Mouse (Mus musculus): ENCODE measurements around the gene Lrguk. TPM values are rescaled to one million over a fixed set of nuclear protein-coding genes. Genes with fewer than 3 reads are reported as not detected.
A peak's percentile ranks its signal among the peaks of the same experiment; 100 is the strongest.

The Lrguk gene
- polyA plus RNA-seq, 1 experiment from 2014 or later: 1.2 TPM

DNA sequence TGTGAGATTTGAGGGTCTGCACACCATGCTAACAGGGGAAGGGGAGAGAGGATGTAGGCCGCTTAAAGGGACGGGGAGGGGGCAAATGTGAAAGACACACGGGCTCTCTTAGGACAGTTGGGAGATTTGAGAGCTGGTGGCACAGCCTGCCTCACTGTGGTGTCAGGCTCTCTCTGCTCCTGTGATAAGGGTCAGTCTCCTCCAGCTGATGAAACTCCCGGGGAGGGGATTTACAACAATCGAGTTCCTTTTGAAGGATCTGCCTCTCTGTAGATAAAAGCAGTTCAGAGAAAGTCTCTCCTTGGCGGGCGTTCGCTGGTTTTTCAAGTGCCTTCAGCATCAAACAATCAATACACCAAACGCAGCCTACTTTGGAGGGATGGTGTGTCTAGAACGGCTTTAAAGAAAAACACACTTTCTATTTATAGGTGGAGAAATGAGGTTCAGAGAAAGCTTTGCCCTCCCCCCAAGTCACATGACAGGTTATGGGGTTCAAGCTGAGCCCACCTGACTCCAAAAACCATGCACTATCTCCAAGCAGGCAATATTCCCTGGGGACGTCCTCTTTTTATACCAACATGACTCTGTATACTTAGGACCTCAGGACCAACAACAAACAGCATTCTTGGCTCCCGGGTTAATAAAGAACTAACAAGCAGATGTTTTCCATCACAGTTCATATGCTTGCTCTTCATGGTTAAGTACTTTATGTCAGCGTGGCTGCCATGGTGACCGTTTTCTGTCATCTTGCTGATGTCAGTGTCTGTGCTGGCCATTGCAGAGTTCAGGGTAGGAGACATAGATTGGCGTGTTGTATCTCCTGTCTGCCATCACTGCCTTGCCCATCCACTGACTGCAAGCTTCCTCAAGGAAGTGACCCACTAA is 5.6 kb downstream of the Lrguk start:
- Histone ChIP-seq H3K4me3 (no peak overlapping the region), H3K27ac (replicated peaks) (no peak overlapping the region), H3K9ac (no peak overlapping the region), H3K4me2 (no peak overlapping the region), H3K36me3 (no peaks in the 10 kb centered on the region), H3K4me1 (replicated peaks) (peaks cover 20% of the 10 kb centered on the region), H3K27me3 (no peaks in the 10 kb centered on the region), H3K9me3 (no peaks in the 10 kb centered on the region)
- ATAC-seq (ENCODE audit: low read depth): no peak
- 57% methylated on average over 15 of the region's 15 CpGs for WGBS

DNA sequence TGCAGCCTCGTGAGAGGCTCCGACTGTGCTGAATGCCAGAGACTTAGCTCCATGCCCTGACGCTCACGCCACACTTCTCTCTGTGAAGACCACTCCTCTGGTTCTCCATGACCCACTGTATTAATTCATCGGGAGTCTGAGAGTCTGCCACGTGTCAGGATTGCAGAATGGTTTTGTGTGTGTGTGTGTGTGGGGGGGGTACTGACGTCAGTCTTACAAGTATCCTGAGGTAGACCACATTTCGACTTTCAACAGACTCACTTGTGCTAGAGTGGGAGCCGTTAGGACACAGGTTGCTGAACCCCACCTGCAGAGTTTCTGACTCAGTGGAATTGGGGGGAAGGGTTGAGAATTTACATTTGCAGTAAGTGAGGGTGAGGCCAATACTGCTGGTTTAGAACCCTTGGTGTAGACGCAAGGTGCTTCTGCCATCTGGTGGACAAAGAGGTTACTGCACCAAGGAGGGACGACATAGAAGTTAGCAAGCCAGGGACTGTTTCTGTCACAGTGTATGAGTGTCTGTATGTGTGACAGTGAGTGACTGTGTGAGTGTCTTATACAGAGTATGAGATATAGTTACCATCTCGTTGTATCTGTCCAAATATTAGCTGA is 11.5 kb downstream of the Lrguk start:
- H3K27ac ChIP-seq (replicated peaks): no peak overlapping the region
- H3K9ac ChIP-seq: no peak overlapping the region
- no peak overlapping the region for H3K4me3 ChIP-seq
- peak; percentile 83 for ATAC-seq (ENCODE audit: low read depth)
- H3K4me1 ChIP-seq (replicated peaks): peaks cover 8% of the 10 kb centered on the region; the same call in 1 of the 2 replicates
- no peaks in the 10 kb centered on the region for H3K9me3 ChIP-seq
- H3K36me3 ChIP-seq: no peaks in the 10 kb centered on the region
- 43% methylated on average over 12 of the region's 12 CpGs for WGBS
- H3K4me2 ChIP-seq: peak overlapping the region; percentile 1; the same call in 1 of the 2 replicates
- H3K27me3 ChIP-seq: no peaks in the 10 kb centered on the region

DNA sequence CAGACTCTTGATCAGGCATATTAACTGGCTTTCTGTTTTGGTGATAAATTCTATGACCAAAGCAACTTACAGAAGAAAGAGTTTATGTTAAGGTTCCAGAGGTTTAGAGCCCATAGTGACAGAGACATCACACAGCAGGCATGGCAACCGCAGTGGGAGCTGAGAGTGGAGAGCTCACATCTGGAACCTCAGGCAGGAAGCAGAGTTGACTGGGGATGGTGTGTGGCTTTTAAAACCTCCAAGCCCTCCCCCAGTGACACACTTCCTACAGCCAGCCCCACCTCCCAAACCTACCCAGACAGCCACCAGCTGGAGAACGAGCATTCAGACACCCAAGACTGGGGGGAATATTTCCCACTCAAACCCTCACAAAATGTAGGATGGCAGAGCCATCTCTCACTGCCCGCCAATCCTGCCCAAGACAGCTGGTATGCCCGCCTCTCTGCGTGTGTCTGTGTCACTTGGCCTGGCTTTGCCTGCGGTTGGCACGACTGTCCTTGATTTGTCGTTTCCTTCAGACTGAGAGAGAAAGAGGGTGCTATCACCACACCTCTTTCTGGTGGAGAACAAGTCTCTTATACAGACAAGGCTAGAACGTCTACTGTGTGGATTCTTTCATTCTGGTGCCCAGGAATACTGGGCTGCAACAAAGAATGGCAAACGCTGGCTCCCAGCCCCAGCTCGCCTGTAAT is 12.5 kb downstream of the Lrguk start:
- 85% methylated on average over 11 of the region's 11 CpGs for WGBS

DNA sequence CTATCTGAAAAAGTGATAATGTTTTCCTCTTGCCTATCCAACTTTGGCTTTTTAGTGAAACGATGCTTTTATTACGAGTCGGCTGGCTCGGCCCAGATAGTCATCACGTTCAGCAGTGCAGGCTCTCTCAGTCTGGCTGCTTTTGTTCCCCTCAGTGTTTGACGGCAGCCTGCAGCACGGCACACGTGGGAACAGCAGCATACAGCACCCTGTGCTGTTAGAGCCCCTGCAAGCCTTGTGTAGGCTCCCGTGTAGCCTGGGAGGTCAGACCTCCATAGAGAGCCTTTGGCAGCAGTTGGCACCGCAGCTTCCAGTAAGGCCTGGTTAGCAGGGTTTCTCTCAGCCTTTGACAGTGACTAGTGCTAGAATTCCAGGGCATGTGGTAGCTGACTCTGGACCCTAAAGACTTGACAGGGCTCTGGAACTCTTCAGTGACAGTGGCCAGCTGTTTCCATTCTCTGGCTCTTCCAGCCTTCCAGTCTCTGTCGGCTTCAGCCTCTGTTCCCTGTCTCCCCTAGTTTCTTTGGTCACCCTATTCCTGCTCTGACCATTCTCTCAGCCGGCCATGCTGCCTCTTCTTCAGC is 15.1 kb downstream of the Lrguk start:
- Histone ChIP-seq H3K9ac (no peak overlapping the region), H3K27me3 (no peaks in the 10 kb centered on the region), H3K4me2 (no peak overlapping the region), H3K27ac (replicated peaks) (no peak overlapping the region), H3K4me3 (no peak overlapping the region), H3K36me3 (no peaks in the 10 kb centered on the region), H3K9me3 (no peaks in the 10 kb centered on the region), H3K4me1 (replicated peaks) (peaks cover 11% of the 10 kb centered on the region; the same call in 1 of the 2 replicates)
- ATAC-seq (ENCODE audit: low read depth): no peak
- WGBS: 68% methylated on average over 12 of the region's 12 CpGs

More for the DNA sequence above, 12.5 kb downstream of the Lrguk start:
- ATAC-seq (ENCODE audit: low read depth): no peak
- H3K4me3 ChIP-seq: no peak overlapping the region
- no peaks in the 10 kb centered on the region for H3K9me3 ChIP-seq
- no peaks in the 10 kb centered on the region for H3K36me3 ChIP-seq
- no peak overlapping the region for H3K9ac ChIP-seq
- peaks cover 8% of the 10 kb centered on the region; the same call in 1 of the 2 replicates for H3K4me1 ChIP-seq (replicated peaks)
- no peak overlapping the region for H3K4me2 ChIP-seq
- H3K27ac ChIP-seq (replicated peaks): no peak overlapping the region
- no peaks in the 10 kb centered on the region for H3K27me3 ChIP-seq

DNA sequence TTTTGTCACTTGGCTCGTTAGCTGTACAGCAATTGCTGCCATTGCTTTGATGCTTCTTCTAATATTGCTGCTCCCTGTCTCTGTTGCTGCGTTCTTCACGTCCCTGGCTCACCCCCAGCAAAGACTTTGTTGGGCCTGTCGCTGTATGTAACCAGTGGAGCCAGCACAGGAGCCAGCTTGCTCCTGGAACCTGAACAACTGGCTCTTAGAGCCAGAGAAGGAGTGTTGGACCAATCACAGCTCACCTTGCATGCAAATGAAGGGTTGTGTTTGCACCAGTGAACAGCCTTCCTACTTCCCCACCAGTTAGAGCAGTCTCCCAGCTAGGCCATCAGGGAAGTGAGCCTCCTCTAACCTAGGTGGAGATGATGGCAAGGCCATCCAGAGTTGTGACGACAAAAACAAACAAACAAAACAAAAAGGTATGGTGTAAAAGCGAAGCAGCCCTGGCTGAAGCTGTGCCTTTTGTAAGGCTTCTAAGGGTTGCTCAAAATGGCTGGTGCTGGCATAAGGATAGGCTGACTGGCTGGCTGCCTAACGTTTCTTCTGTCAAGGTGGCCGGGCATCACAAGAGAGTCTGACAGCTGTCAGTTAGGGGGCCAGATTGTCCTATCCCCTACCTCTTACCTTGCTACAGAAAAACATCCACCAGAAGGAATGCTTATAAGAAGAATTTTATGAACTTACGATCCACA is 15.7 kb downstream of the Lrguk start:
- WGBS: 87% methylated on average over 9 of the region's 9 CpGs
- H3K9ac ChIP-seq: no peak overlapping the region
- no peak for ATAC-seq (ENCODE audit: low read depth)
- H3K4me3 ChIP-seq: no peak overlapping the region
- H3K4me1 ChIP-seq (replicated peaks): peaks cover 16% of the 10 kb centered on the region; the same call in 1 of the 2 replicates
- H3K4me2 ChIP-seq: no peak overlapping the region
- H3K36me3 ChIP-seq: no peaks in the 10 kb centered on the region
- H3K9me3 ChIP-seq: no peaks in the 10 kb centered on the region
- H3K27ac ChIP-seq (replicated peaks): no peak overlapping the region
- no peaks in the 10 kb centered on the region for H3K27me3 ChIP-seq

DNA sequence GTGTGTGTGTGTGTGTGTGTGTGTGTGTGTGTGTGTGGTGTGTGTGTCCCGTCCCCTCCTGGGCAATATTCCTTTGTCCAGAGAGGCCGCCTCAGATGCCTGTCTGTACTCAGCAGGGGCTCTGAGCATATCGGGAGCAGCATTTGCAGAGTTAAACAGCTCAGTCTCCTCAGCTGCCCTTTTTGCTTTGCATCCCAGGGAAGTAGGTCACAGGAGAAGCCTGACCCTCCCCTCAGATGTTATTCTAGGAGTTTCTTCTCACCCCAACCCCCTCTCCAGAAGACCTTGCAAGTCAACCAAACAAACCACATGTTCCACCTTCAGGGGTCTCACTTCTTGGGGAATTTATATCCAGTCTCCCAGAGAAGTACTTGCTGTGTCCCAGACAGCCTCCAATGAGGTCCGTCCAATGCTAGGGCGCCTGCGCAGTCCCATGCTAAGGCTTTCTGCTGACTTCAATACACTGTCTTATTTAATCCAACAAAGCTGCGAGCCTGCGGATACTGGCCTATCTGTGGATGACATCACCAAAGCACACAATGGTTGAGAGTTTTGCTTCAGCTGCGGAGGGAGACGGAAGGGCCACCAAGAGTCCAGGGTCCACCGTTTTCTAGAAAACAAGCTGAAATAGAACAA is 17.4 kb downstream of the Lrguk start:
- H3K4me2 ChIP-seq: no peak overlapping the region
- WGBS: 75% methylated on average over 11 of the region's 11 CpGs
- H3K27ac ChIP-seq (replicated peaks): no peak overlapping the region
- no peaks in the 10 kb centered on the region for H3K27me3 ChIP-seq
- H3K36me3 ChIP-seq: no peaks in the 10 kb centered on the region
- H3K4me1 ChIP-seq (replicated peaks): 0 out of 2 replicates have a peak, but pooled peaks cover 9% of the 10 kb centered on the region
- H3K9me3 ChIP-seq: no peaks in the 10 kb centered on the region
- H3K4me3 ChIP-seq: no peak overlapping the region
- H3K9ac ChIP-seq: no peak overlapping the region; the same call in 1 of the 2 replicates
- no peak for ATAC-seq (ENCODE audit: low read depth)

DNA sequence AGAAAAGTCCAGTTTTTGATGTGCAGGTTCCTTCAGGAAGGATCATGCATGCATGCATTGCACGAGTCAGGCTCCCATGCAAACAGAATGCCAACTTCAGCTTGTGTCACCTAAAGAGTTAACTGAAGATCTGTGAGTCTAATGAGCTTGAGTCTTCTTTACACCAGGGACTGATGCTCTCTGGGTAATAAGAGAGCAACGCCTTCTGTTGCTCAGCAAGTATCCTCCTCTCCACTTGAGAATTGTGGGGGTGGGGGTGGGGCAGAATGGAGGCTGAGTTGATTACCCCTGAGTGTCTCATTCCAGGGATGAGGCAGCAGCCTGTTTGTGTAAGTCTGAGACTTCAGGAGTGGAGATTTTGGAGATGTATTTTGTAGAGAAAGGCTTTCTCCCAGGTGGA is 20.2 kb downstream of the Lrguk start:
- WGBS: 43% methylated on average over 2 of the region's 2 CpGs

DNA sequence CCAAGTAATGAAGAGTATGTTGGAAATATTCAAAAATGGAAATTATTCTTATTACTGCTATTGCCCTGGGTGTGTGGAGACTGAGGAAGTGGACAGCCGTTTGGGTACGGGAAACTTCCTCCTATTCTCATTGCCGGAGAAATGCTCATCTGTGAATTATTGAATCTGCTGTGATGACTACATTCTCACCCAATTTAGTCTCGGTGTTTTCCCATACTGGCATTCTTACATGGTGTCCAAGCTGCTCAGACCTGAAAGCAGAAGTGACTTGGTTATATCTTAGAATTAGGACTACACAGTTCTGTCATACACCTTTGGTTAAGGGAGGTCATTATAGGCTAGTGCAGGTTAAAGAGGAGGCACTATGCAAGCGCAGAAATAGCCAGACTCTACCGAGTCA is 30.5 kb downstream of the Lrguk start:
- WGBS: 90% methylated on average over 6 of the region's 6 CpGs
- Histone ChIP-seq H3K4me2 (no peak overlapping the region), H3K4me1 (replicated peaks) (no peaks in the 10 kb centered on the region), H3K36me3 (no peaks in the 10 kb centered on the region), H3K4me3 (no peak overlapping the region), H3K27ac (replicated peaks) (no peak overlapping the region), H3K9ac (no peak overlapping the region), H3K27me3 (no peaks in the 10 kb centered on the region), H3K9me3 (no peaks in the 10 kb centered on the region)
- ATAC-seq (ENCODE audit: low read depth): no peak

More for the DNA sequence above, 20.2 kb downstream of the Lrguk start:
- Histone ChIP-seq H3K9me3 (no peaks in the 10 kb centered on the region), H3K4me3 (no peak overlapping the region), H3K4me1 (replicated peaks) (0 out of 2 replicates have a peak, but pooled peaks cover 9% of the 10 kb centered on the region), H3K9ac (no peak overlapping the region), H3K27me3 (no peaks in the 10 kb centered on the region), H3K36me3 (no peaks in the 10 kb centered on the region), H3K4me2 (no peak overlapping the region), H3K27ac (replicated peaks) (no peak overlapping the region)
- no peak for ATAC-seq (ENCODE audit: low read depth)

DNA sequence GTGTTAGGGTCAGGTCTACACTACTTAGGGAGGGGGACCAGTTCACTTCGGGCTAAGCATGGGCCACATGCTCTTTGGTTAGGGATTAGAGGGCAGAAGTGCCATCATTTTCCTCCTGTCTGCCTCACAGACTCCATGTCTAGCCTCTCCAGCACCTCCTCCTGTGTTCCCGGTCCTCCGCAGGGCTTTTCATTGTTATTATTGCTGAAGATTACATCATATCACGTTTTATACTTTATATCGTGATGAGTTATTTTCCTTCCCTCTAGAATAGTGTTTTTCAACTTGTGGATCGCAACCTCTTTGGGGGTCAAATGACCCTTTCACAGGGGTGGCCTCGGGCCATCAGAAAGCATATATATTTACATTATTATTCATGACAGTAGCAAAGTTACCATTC is 37.5 kb downstream of the Lrguk start:
- Histone ChIP-seq H3K27me3 (no peaks in the 10 kb centered on the region), H3K36me3 (no peaks in the 10 kb centered on the region), H3K9ac (no peak overlapping the region), H3K4me3 (no peak overlapping the region), H3K9me3 (no peaks in the 10 kb centered on the region), H3K4me1 (replicated peaks) (no peaks in the 10 kb centered on the region), H3K27ac (replicated peaks) (no peak overlapping the region), H3K4me2 (no peak overlapping the region)
- ATAC-seq (ENCODE audit: low read depth): no peak
- 88% methylated on average over 7 of the region's 7 CpGs for WGBS

DNA sequence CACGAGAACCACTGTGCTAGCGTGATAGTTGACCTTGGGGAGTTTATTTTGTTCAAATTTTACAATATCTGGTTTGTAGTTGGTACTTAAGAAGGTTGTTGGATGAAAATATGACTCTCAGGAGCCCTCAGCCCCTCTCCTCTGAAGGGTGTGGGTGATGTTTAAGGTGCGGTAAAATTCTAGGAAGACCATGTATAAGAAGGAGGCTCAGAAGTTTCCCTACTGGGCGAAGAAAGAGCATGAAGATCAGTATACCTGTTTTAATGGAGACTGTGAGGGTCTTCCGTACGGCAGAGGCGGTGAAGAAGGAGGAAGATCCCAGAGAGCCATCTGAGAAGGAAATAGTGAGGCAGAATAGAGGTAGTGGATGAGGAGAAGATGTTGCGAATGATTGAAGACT is 38.0 kb downstream of the Lrguk start:
- Histone ChIP-seq H3K4me1 (replicated peaks) (no peaks in the 10 kb centered on the region), H3K36me3 (no peaks in the 10 kb centered on the region), H3K27ac (replicated peaks) (no peak overlapping the region), H3K9me3 (no peaks in the 10 kb centered on the region), H3K4me3 (no peak overlapping the region), H3K9ac (no peak overlapping the region), H3K4me2 (no peak overlapping the region), H3K27me3 (no peaks in the 10 kb centered on the region)
- 95% methylated on average over 8 of the region's 8 CpGs for WGBS
- ATAC-seq (ENCODE audit: low read depth): no peak

DNA sequence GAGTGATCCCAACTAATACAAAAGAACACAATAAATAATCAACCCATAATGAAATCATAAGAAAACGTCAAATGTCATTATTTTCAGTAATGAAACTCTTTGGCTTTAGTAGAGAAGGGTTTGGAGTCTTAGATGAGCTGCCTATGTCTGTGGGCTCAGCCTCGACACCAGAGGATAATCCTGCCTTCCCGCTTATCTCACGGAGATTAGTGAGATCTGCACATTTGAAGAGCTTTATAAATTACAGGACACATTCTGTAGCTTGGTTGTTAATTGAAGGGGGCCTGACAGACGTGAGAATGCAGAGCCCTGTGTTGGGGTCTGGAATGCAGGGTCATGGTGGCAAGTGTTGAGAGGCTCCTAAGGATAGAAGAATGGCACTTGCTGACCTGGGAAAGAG is 42.7 kb downstream of the Lrguk start:
- Histone ChIP-seq H3K36me3 (no peaks in the 10 kb centered on the region), H3K9me3 (no peaks in the 10 kb centered on the region), H3K27me3 (no peaks in the 10 kb centered on the region), H3K4me3 (no peak overlapping the region), H3K9ac (no peak overlapping the region), H3K27ac (replicated peaks) (no peak overlapping the region), H3K4me1 (replicated peaks) (no peaks in the 10 kb centered on the region), H3K4me2 (no peak overlapping the region)
- ATAC-seq (ENCODE audit: low read depth): no peak
- WGBS: 58% methylated on average over 5 of the region's 5 CpGs

Data from neural tube, embryonic 13.5 days (tissue).